Mouse (Mus musculus): ENCODE results near the gene Samm50. TPM values are rescaled to one million over a fixed set of nuclear protein-coding genes. Genes with fewer than 3 reads are reported as not detected.

Samm50 gene
- polyA plus RNA-seq, 1 experiment from 2014 or later, result 64.5 TPM

GRCm38 (mm10) chr15:84207327-84207726 lies 15.3 kb downstream of the Samm50 start:
- Histone ChIP-seq H3K4me2 (ENCODE audit: low read depth, low read length) (no peak overlapping the region), H3K4me1 (ENCODE audit: control insufficient read depth, low read depth, low read length) (peaks cover 33% of the 10 kb centered on the region), H3K27me3 (ENCODE audit: control insufficient read depth, insufficient read depth, low read depth, low read length) (no peaks in the 10 kb centered on the region), H3K9me3 (replicated peaks; ENCODE audit: control insufficient read depth, low read length) (no peaks in the 10 kb centered on the region), H3K27ac (ENCODE audit: low read length) (no peak overlapping the region), H3K36me3 (ENCODE audit: control insufficient read depth, insufficient read depth) (peaks cover 39% of the 10 kb centered on the region), H3K4me3 (ENCODE audit: low read depth, low read length) (no peak overlapping the region), H3K9ac (ENCODE audit: low read depth, low read length) (no peak overlapping the region)
- 57% methylated on average over 4 of the region's 4 CpGs for WGBS (ENCODE audit: insufficient replicate concordance)
- ATAC-seq (ENCODE audit: low read depth), result no peak

GRCm38 (mm10) chr15:84209517-84210412 lies 17.7 kb downstream of the Samm50 start:
- Histone ChIP-seq H3K27ac (ENCODE audit: low read length) (peak overlapping the region; percentile 80), H3K9ac (ENCODE audit: low read depth, low read length) (peak overlapping the region; percentile 40), H3K9me3 (replicated peaks; ENCODE audit: control insufficient read depth, low read length) (no peaks in the 10 kb centered on the region), H3K4me3 (ENCODE audit: low read depth, low read length) (0 out of 2 replicates have a peak overlapping the region, but pooled peaks have one; percentile 4), H3K27me3 (ENCODE audit: control insufficient read depth, insufficient read depth, low read depth, low read length) (no peaks in the 10 kb centered on the region), H3K4me1 (ENCODE audit: control insufficient read depth, low read depth, low read length) (peaks cover 36% of the 10 kb centered on the region), H3K36me3 (ENCODE audit: control insufficient read depth, insufficient read depth) (peaks cover 24% of the 10 kb centered on the region), H3K4me2 (ENCODE audit: low read depth, low read length) (peak overlapping the region; percentile 40)
- ATAC-seq (ENCODE audit: low read depth), result peak; percentile 91
- 18% methylated on average over 11 of the region's 11 CpGs for WGBS (ENCODE audit: insufficient replicate concordance)

- H3K9ac ChIP-seq (ENCODE audit: low read depth, low read length), result peak overlapping the region; percentile 40; the same call in 1 of the 2 replicates
- H3K4me1 ChIP-seq (ENCODE audit: control insufficient read depth, low read depth, low read length), result peaks cover 36% of the 10 kb centered on the region
- H3K27me3 ChIP-seq (ENCODE audit: control insufficient read depth, insufficient read depth, low read depth, low read length), result no peaks in the 10 kb centered on the region
- H3K27ac ChIP-seq (ENCODE audit: low read length), result peak overlapping the region; percentile 80
- peak overlapping the region; percentile 40 for H3K4me2 ChIP-seq (ENCODE audit: low read depth, low read length)
- H3K9me3 ChIP-seq (replicated peaks; ENCODE audit: control insufficient read depth, low read length), result no peaks in the 10 kb centered on the region
- ATAC-seq (ENCODE audit: low read depth), result 0 out of 2 replicates have a peak, but pooled peaks have one; percentile 12
- H3K4me3 ChIP-seq (ENCODE audit: low read depth, low read length), result no peak overlapping the region
- peaks cover 24% of the 10 kb centered on the region for H3K36me3 ChIP-seq (ENCODE audit: control insufficient read depth, insufficient read depth)
- 63% methylated on average over 13 of the region's 13 CpGs for WGBS (ENCODE audit: insufficient replicate concordance)
Observed at GRCm38 (mm10) chr15:84210461-84210860, 18.4 kb downstream of the Samm50 start.

- Histone ChIP-seq H3K4me1 (ENCODE audit: control insufficient read depth, low read depth, low read length) (peaks cover 38% of the 10 kb centered on the region), H3K27ac (ENCODE audit: low read length) (peak overlapping the region; percentile 80), H3K27me3 (ENCODE audit: control insufficient read depth, insufficient read depth, low read depth, low read length) (no peaks in the 10 kb centered on the region), H3K4me3 (ENCODE audit: low read depth, low read length) (no peak overlapping the region), H3K4me2 (ENCODE audit: low read depth, low read length) (no peak overlapping the region), H3K9me3 (replicated peaks; ENCODE audit: control insufficient read depth, low read length) (no peaks in the 10 kb centered on the region), H3K36me3 (ENCODE audit: control insufficient read depth, insufficient read depth) (peaks cover 21% of the 10 kb centered on the region), H3K9ac (ENCODE audit: low read depth, low read length) (no peak overlapping the region)
- WGBS (ENCODE audit: insufficient replicate concordance), result 85% methylated on average over 13 of the region's 13 CpGs
- no peak for ATAC-seq (ENCODE audit: low read depth)
Observed at GRCm38 (mm10) chr15:84210941-84211340, 18.9 kb downstream of the Samm50 start.

GRCm38 (mm10) chr15:84211564-84211963 lies 19.5 kb downstream of the Samm50 start:
- Histone ChIP-seq H3K27me3 (ENCODE audit: control insufficient read depth, insufficient read depth, low read depth, low read length) (no peaks in the 10 kb centered on the region), H3K27ac (ENCODE audit: low read length) (no peak overlapping the region), H3K9me3 (replicated peaks; ENCODE audit: control insufficient read depth, low read length) (no peaks in the 10 kb centered on the region), H3K9ac (ENCODE audit: low read depth, low read length) (no peak overlapping the region), H3K4me3 (ENCODE audit: low read depth, low read length) (no peak overlapping the region), H3K36me3 (ENCODE audit: control insufficient read depth, insufficient read depth) (peaks cover 17% of the 10 kb centered on the region), H3K4me1 (ENCODE audit: control insufficient read depth, low read depth, low read length) (peaks cover 38% of the 10 kb centered on the region), H3K4me2 (ENCODE audit: low read depth, low read length) (no peak overlapping the region)
- WGBS (ENCODE audit: insufficient replicate concordance), result 57% methylated on average over 4 of the region's 4 CpGs
- no peak for ATAC-seq (ENCODE audit: low read depth)

GRCm38 (mm10) chr15:84212031-84212755 lies 20.2 kb downstream of the Samm50 start:
- Histone ChIP-seq H3K4me1 (ENCODE audit: control insufficient read depth, low read depth, low read length) (peaks cover 38% of the 10 kb centered on the region), H3K4me3 (ENCODE audit: low read depth, low read length) (no peak overlapping the region), H3K36me3 (ENCODE audit: control insufficient read depth, insufficient read depth) (peaks cover 13% of the 10 kb centered on the region), H3K9ac (ENCODE audit: low read depth, low read length) (no peak overlapping the region), H3K4me2 (ENCODE audit: low read depth, low read length) (no peak overlapping the region), H3K27ac (ENCODE audit: low read length) (no peak overlapping the region), H3K27me3 (ENCODE audit: control insufficient read depth, insufficient read depth, low read depth, low read length) (no peaks in the 10 kb centered on the region), H3K9me3 (replicated peaks; ENCODE audit: control insufficient read depth, low read length) (no peaks in the 10 kb centered on the region)
- 34% methylated on average over 6 of the region's 6 CpGs for WGBS (ENCODE audit: insufficient replicate concordance)
- ATAC-seq (ENCODE audit: low read depth), result peak; percentile 7; the same call in 1 of the 2 replicates

- H3K27ac ChIP-seq (ENCODE audit: low read length), result no peak overlapping the region
- H3K9me3 ChIP-seq (replicated peaks; ENCODE audit: control insufficient read depth, low read length), result no peaks in the 10 kb centered on the region
- H3K4me3 ChIP-seq (ENCODE audit: low read depth, low read length), result no peak overlapping the region
- WGBS (ENCODE audit: insufficient replicate concordance), result 70% methylated on average over 2 of the region's 2 CpGs
- H3K27me3 ChIP-seq (ENCODE audit: control insufficient read depth, insufficient read depth, low read depth, low read length), result no peaks in the 10 kb centered on the region
- no peak overlapping the region for H3K4me2 ChIP-seq (ENCODE audit: low read depth, low read length)
- peaks cover 38% of the 10 kb centered on the region for H3K4me1 ChIP-seq (ENCODE audit: control insufficient read depth, low read depth, low read length)
- H3K9ac ChIP-seq (ENCODE audit: low read depth, low read length), result no peak overlapping the region
- H3K36me3 ChIP-seq (ENCODE audit: control insufficient read depth, insufficient read depth), result peaks cover 11% of the 10 kb centered on the region
- no peak for ATAC-seq (ENCODE audit: low read depth)
Observed at GRCm38 (mm10) chr15:84212756-84213105, 20.7 kb downstream of the Samm50 start.

GRCm38 (mm10) chr15:84213162-84213739 lies 21.2 kb downstream of the Samm50 start:
- no peak for ATAC-seq (ENCODE audit: low read depth)
- Histone ChIP-seq H3K27ac (ENCODE audit: low read length) (no peak overlapping the region), H3K4me3 (ENCODE audit: low read depth, low read length) (no peak overlapping the region), H3K36me3 (ENCODE audit: control insufficient read depth, insufficient read depth) (peaks cover 8% of the 10 kb centered on the region), H3K4me1 (ENCODE audit: control insufficient read depth, low read depth, low read length) (peaks cover 38% of the 10 kb centered on the region), H3K4me2 (ENCODE audit: low read depth, low read length) (no peak overlapping the region), H3K9me3 (replicated peaks; ENCODE audit: control insufficient read depth, low read length) (no peaks in the 10 kb centered on the region), H3K9ac (ENCODE audit: low read depth, low read length) (no peak overlapping the region), H3K27me3 (ENCODE audit: control insufficient read depth, insufficient read depth, low read depth, low read length) (no peaks in the 10 kb centered on the region)
- 69% methylated on average over 6 of the region's 6 CpGs for WGBS (ENCODE audit: insufficient replicate concordance)
